Mouse (Mus musculus): Measurements from ENCODE around the gene Hdac4. TPM values are rescaled to one million over a fixed set of nuclear protein-coding genes. Genes with fewer than 3 reads are reported as not detected.

Gene Hdac4
- polyA plus RNA-seq, 1 experiment from 2014 or later: 21.9 TPM

- 39% methylated on average over 2 of the region's 2 CpGs for WGBS
Measured at GRCm38 (mm10) chr1:92005617-92005940, 189.9 kb downstream of the Hdac4 start.

GRCm38 (mm10) chr1:92004906-92005616 is 190.4 kb downstream of the Hdac4 start:
- no peak for ATAC-seq (ENCODE audit: low FRiP score)
- WGBS: 80% methylated on average over 8 of the region's 8 CpGs
- no peaks in the 10 kb centered on the region for H3K36me3 ChIP-seq (ENCODE audit: control insufficient read depth, insufficient read depth, low read length)
- H3K4me3 ChIP-seq (ENCODE audit: low read depth, low read length): no peak overlapping the region
- H3K27me3 ChIP-seq (ENCODE audit: control insufficient read depth, insufficient read depth, low read length): no peaks in the 10 kb centered on the region
- H3K9ac ChIP-seq (ENCODE audit: low read length): no peak overlapping the region
- no peak overlapping the region for H3K4me2 ChIP-seq
- no peaks in the 10 kb centered on the region for H3K4me1 ChIP-seq (ENCODE audit: control insufficient read depth, insufficient read depth, low read length)
- no peak overlapping the region for H3K27ac ChIP-seq (ENCODE audit: low read depth, low read length)
- DNase-seq (ENCODE audit: low spot score, missing footprints): no peak
- no peaks in the 10 kb centered on the region for H3K9me3 ChIP-seq (ENCODE audit: control insufficient read depth, low read length)

More at GRCm38 (mm10) chr1:92005617-92005940, 189.9 kb downstream of the Hdac4 start:
- no peaks in the 10 kb centered on the region for H3K27me3 ChIP-seq (ENCODE audit: control insufficient read depth, insufficient read depth, low read length)
- no peaks in the 10 kb centered on the region for H3K36me3 ChIP-seq (ENCODE audit: control insufficient read depth, insufficient read depth, low read length)
- H3K4me1 ChIP-seq (ENCODE audit: control insufficient read depth, insufficient read depth, low read length): no peaks in the 10 kb centered on the region
- DNase-seq (ENCODE audit: low spot score, missing footprints) (no peak), ATAC-seq (ENCODE audit: low FRiP score) (no peak)
- no peak overlapping the region for H3K9ac ChIP-seq (ENCODE audit: low read length)
- no peak overlapping the region for H3K4me3 ChIP-seq (ENCODE audit: low read depth, low read length)
- no peak overlapping the region for H3K27ac ChIP-seq (ENCODE audit: low read depth, low read length)
- H3K4me2 ChIP-seq: no peak overlapping the region
- H3K9me3 ChIP-seq (ENCODE audit: control insufficient read depth, low read length): no peaks in the 10 kb centered on the region

- no peaks in the 10 kb centered on the region for H3K9me3 ChIP-seq (ENCODE audit: control insufficient read depth, low read length)
- H3K4me2 ChIP-seq: no peak overlapping the region
- ATAC-seq (ENCODE audit: low FRiP score) (no peak), DNase-seq (ENCODE audit: low spot score, missing footprints) (no peak)
- no peak overlapping the region for H3K9ac ChIP-seq (ENCODE audit: low read length)
- no peaks in the 10 kb centered on the region for H3K27me3 ChIP-seq (ENCODE audit: control insufficient read depth, insufficient read depth, low read length)
- no peaks in the 10 kb centered on the region for H3K4me1 ChIP-seq (ENCODE audit: control insufficient read depth, insufficient read depth, low read length)
- H3K36me3 ChIP-seq (ENCODE audit: control insufficient read depth, insufficient read depth, low read length): no peaks in the 10 kb centered on the region
- H3K4me3 ChIP-seq (ENCODE audit: low read depth, low read length): no peak overlapping the region
- H3K27ac ChIP-seq (ENCODE audit: low read depth, low read length): no peak overlapping the region
- WGBS: 48% methylated on average over 1 of the region's 1 CpGs
Measured at GRCm38 (mm10) chr1:92004122-92004521, 191.4 kb downstream of the Hdac4 start.

GRCm38 (mm10) chr1:92000226-92000625 is 195.3 kb downstream of the Hdac4 start:
- Histone ChIP-seq H3K4me2 (no peak overlapping the region), H3K27ac (ENCODE audit: low read depth, low read length) (no peak overlapping the region), H3K27me3 (ENCODE audit: control insufficient read depth, insufficient read depth, low read length) (no peaks in the 10 kb centered on the region), H3K36me3 (ENCODE audit: control insufficient read depth, insufficient read depth, low read length) (no peaks in the 10 kb centered on the region), H3K9ac (ENCODE audit: low read length) (no peak overlapping the region), H3K4me1 (ENCODE audit: control insufficient read depth, insufficient read depth, low read length) (no peaks in the 10 kb centered on the region), H3K4me3 (ENCODE audit: low read depth, low read length) (no peak overlapping the region), H3K9me3 (ENCODE audit: control insufficient read depth, low read length) (no peaks in the 10 kb centered on the region)
- DNase-seq (ENCODE audit: low spot score, missing footprints): no peak
- WGBS: 93% methylated on average over 2 of the region's 2 CpGs
- no peak for ATAC-seq (ENCODE audit: low FRiP score)

GRCm38 (mm10) chr1:91993658-91994165 is 201.8 kb downstream of the Hdac4 start:
- WGBS: 65% methylated on average over 9 of the region's 9 CpGs
- Histone ChIP-seq H3K4me3 (ENCODE audit: low read depth, low read length) (no peak overlapping the region), H3K27ac (ENCODE audit: low read depth, low read length) (no peak overlapping the region), H3K4me1 (ENCODE audit: control insufficient read depth, insufficient read depth, low read length) (no peaks in the 10 kb centered on the region), H3K36me3 (ENCODE audit: control insufficient read depth, insufficient read depth, low read length) (peaks cover 13% of the 10 kb centered on the region), H3K9ac (ENCODE audit: low read length) (no peak overlapping the region), H3K4me2 (no peak overlapping the region), H3K27me3 (ENCODE audit: control insufficient read depth, insufficient read depth, low read length) (no peaks in the 10 kb centered on the region), H3K9me3 (ENCODE audit: control insufficient read depth, low read length) (no peaks in the 10 kb centered on the region)
- DNase-seq (ENCODE audit: low spot score, missing footprints): no peak
- ATAC-seq (ENCODE audit: low FRiP score): no peak

GRCm38 (mm10) chr1:91992652-91993051 is 202.8 kb downstream of the Hdac4 start:
- 80% methylated on average over 3 of the region's 3 CpGs for WGBS
- H3K27ac ChIP-seq (ENCODE audit: low read depth, low read length): no peak overlapping the region
- no peaks in the 10 kb centered on the region for H3K27me3 ChIP-seq (ENCODE audit: control insufficient read depth, insufficient read depth, low read length)
- H3K4me3 ChIP-seq (ENCODE audit: low read depth, low read length): no peak overlapping the region
- no peak for DNase-seq (ENCODE audit: low spot score, missing footprints)
- H3K9ac ChIP-seq (ENCODE audit: low read length): no peak overlapping the region
- H3K4me1 ChIP-seq (ENCODE audit: control insufficient read depth, insufficient read depth, low read length): no peaks in the 10 kb centered on the region
- no peak overlapping the region for H3K4me2 ChIP-seq
- no peaks in the 10 kb centered on the region for H3K9me3 ChIP-seq (ENCODE audit: control insufficient read depth, low read length)
- ATAC-seq (ENCODE audit: low FRiP score): no peak
- peaks cover 13% of the 10 kb centered on the region for H3K36me3 ChIP-seq (ENCODE audit: control insufficient read depth, insufficient read depth, low read length)

- no peaks in the 10 kb centered on the region for H3K27me3 ChIP-seq (ENCODE audit: control insufficient read depth, insufficient read depth, low read length)
- no peaks in the 10 kb centered on the region for H3K9me3 ChIP-seq (ENCODE audit: control insufficient read depth, low read length)
- DNase-seq (ENCODE audit: low spot score, missing footprints) (no peak), ATAC-seq (ENCODE audit: low FRiP score) (no peak)
- no peak overlapping the region for H3K4me3 ChIP-seq (ENCODE audit: low read depth, low read length)
- H3K9ac ChIP-seq (ENCODE audit: low read length): no peak overlapping the region
- peaks cover 13% of the 10 kb centered on the region for H3K36me3 ChIP-seq (ENCODE audit: control insufficient read depth, insufficient read depth, low read length)
- no peak overlapping the region for H3K27ac ChIP-seq (ENCODE audit: low read depth, low read length)
- no peak overlapping the region for H3K4me2 ChIP-seq
- H3K4me1 ChIP-seq (ENCODE audit: control insufficient read depth, insufficient read depth, low read length): no peaks in the 10 kb centered on the region
Measured at GRCm38 (mm10) chr1:91991597-91991996, 203.9 kb downstream of the Hdac4 start.

- H3K36me3 ChIP-seq (ENCODE audit: control insufficient read depth, insufficient read depth, low read length): peaks cover 13% of the 10 kb centered on the region
- ATAC-seq (ENCODE audit: low FRiP score): no peak
- 71% methylated on average over 5 of the region's 5 CpGs for WGBS
Measured at GRCm38 (mm10) chr1:91990852-91991251, 204.6 kb downstream of the Hdac4 start.

GRCm38 (mm10) chr1:91988866-91989265 is 206.6 kb downstream of the Hdac4 start:
- Histone ChIP-seq H3K9ac (ENCODE audit: low read length) (no peak overlapping the region), H3K9me3 (ENCODE audit: control insufficient read depth, low read length) (no peaks in the 10 kb centered on the region), H3K27ac (ENCODE audit: low read depth, low read length) (no peak overlapping the region), H3K36me3 (ENCODE audit: control insufficient read depth, insufficient read depth, low read length) (peaks cover 17% of the 10 kb centered on the region), H3K4me1 (ENCODE audit: control insufficient read depth, insufficient read depth, low read length) (no peaks in the 10 kb centered on the region), H3K4me3 (ENCODE audit: low read depth, low read length) (no peak overlapping the region), H3K27me3 (ENCODE audit: control insufficient read depth, insufficient read depth, low read length) (no peaks in the 10 kb centered on the region), H3K4me2 (no peak overlapping the region)
- WGBS: 88% methylated on average over 1 of the region's 1 CpGs
- DNase-seq (ENCODE audit: low spot score, missing footprints) (no peak), ATAC-seq (ENCODE audit: low FRiP score) (no peak)

More at GRCm38 (mm10) chr1:91990852-91991251, 204.6 kb downstream of the Hdac4 start:
- no peaks in the 10 kb centered on the region for H3K27me3 ChIP-seq (ENCODE audit: control insufficient read depth, insufficient read depth, low read length)
- H3K27ac ChIP-seq (ENCODE audit: low read depth, low read length): no peak overlapping the region
- DNase-seq (ENCODE audit: low spot score, missing footprints): no peak
- no peak overlapping the region for H3K4me2 ChIP-seq
- no peak overlapping the region for H3K4me3 ChIP-seq (ENCODE audit: low read depth, low read length)
- no peaks in the 10 kb centered on the region for H3K9me3 ChIP-seq (ENCODE audit: control insufficient read depth, low read length)
- H3K9ac ChIP-seq (ENCODE audit: low read length): no peak overlapping the region
- no peaks in the 10 kb centered on the region for H3K4me1 ChIP-seq (ENCODE audit: control insufficient read depth, insufficient read depth, low read length)
